Mouse (Mus musculus): Measurements from ENCODE around the gene Apobec3. TPM values are rescaled to one million over a fixed set of nuclear protein-coding genes. Genes with fewer than 3 reads are reported as not detected.
A peak's percentile ranks its signal among the peaks of the same experiment; 100 is the strongest.
"Not testable (repeated sequence)": the region's sequence is repeated elsewhere in the genome, so short reads cannot be mapped to it uniquely, and the experiment has no call there.

Gene Apobec3
- polyA plus RNA-seq, 1 experiment from 2014 or later, result 5.1 TPM

GRCm38 (mm10) chr15:79939020-79939419 lies 47.6 kb downstream of the Apobec3 start:
- H3K27me3 ChIP-seq (ENCODE audit: control insufficient read depth, insufficient read depth, low read length), result no peaks in the 10 kb centered on the region
- no peaks in the 10 kb centered on the region for H3K36me3 ChIP-seq (replicated peaks; ENCODE audit: control insufficient read depth, insufficient read depth)
- ATAC-seq (ENCODE audit: low FRiP score) (no peak), DNase-seq (ENCODE audit: low spot score) (no peak)
- WGBS, result 93% methylated on average over 12 of the region's 12 CpGs
- peaks cover 7% of the 10 kb centered on the region for H3K4me1 ChIP-seq (replicated peaks; ENCODE audit: control insufficient read depth, insufficient read depth, low read length)
- H3K9ac ChIP-seq, result no peak overlapping the region
- no peak overlapping the region for H3K27ac ChIP-seq
- no peaks in the 10 kb centered on the region for H3K9me3 ChIP-seq (ENCODE audit: control insufficient read depth, low read length)
- H3K4me2 ChIP-seq (replicated peaks), result no peak overlapping the region
- H3K4me3 ChIP-seq (replicated peaks; ENCODE audit: low read length), result no peak overlapping the region

- not testable (repeated sequence) for H3K9me3 ChIP-seq (ENCODE audit: control insufficient read depth, low read length); ATAC-seq (ENCODE audit: low FRiP score); H3K27me3 ChIP-seq (ENCODE audit: control insufficient read depth, insufficient read depth, low read length); H3K9ac ChIP-seq; H3K27ac ChIP-seq; H3K4me1 ChIP-seq (replicated peaks; ENCODE audit: control insufficient read depth, insufficient read depth, low read length); H3K36me3 ChIP-seq (replicated peaks; ENCODE audit: control insufficient read depth, insufficient read depth); DNase-seq (ENCODE audit: low spot score); H3K4me2 ChIP-seq (replicated peaks); H3K4me3 ChIP-seq (replicated peaks; ENCODE audit: low read length)
- WGBS, result 87% methylated on average over 5 of the region's 7 CpGs
These were observed 48.0 kb downstream of the Apobec3 start for GRCm38 (mm10) chr15:79939501-79939900.

- WGBS, result 89% methylated on average over 16 of the region's 16 CpGs
- Histone ChIP-seq H3K4me3 (replicated peaks; ENCODE audit: low read length) (no peak overlapping the region), H3K27ac (no peak overlapping the region), H3K27me3 (ENCODE audit: control insufficient read depth, insufficient read depth, low read length) (no peaks in the 10 kb centered on the region), H3K9me3 (ENCODE audit: control insufficient read depth, low read length) (no peaks in the 10 kb centered on the region), H3K9ac (no peak overlapping the region), H3K4me2 (replicated peaks) (no peak overlapping the region), H3K36me3 (replicated peaks; ENCODE audit: control insufficient read depth, insufficient read depth) (no peaks in the 10 kb centered on the region), H3K4me1 (replicated peaks; ENCODE audit: control insufficient read depth, insufficient read depth, low read length) (no peaks in the 10 kb centered on the region)
- DNase-seq (ENCODE audit: low spot score), result no peak
- ATAC-seq (ENCODE audit: low FRiP score), result no peak
These were observed 48.5 kb downstream of the Apobec3 start for GRCm38 (mm10) chr15:79939913-79940312.

DNA sequence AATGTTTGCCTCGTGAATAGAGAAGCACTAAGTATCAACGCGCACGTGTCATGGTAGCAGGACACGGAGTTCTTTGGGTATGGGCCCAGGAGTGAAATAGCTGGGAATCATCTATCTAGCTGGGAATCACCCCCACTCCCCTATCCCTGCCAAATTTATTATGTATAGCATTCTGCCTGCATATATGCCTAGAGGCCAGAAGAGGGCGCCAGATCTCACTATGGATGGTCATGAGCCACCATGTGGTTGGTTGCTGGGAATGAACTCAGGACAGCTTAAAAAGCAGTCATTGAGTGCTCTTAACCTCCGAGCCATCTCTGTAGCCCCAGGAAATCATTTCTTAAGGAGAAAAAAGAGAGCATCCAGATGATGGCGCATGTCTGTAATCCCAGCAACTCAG lies 49.5 kb downstream of the Apobec3 start:
- no peaks in the 10 kb centered on the region for H3K36me3 ChIP-seq (replicated peaks; ENCODE audit: control insufficient read depth, insufficient read depth)
- no peak for ATAC-seq (ENCODE audit: low FRiP score)
- H3K27ac ChIP-seq, result no peak overlapping the region
- no peak overlapping the region for H3K9ac ChIP-seq
- H3K4me2 ChIP-seq (replicated peaks), result no peak overlapping the region
- H3K27me3 ChIP-seq (ENCODE audit: control insufficient read depth, insufficient read depth, low read length), result no peaks in the 10 kb centered on the region
- no peaks in the 10 kb centered on the region for H3K9me3 ChIP-seq (ENCODE audit: control insufficient read depth, low read length)
- 25% methylated on average over 8 of the region's 8 CpGs for WGBS
- no peak overlapping the region for H3K4me3 ChIP-seq (replicated peaks; ENCODE audit: low read length)
- H3K4me1 ChIP-seq (replicated peaks; ENCODE audit: control insufficient read depth, insufficient read depth, low read length), result no peaks in the 10 kb centered on the region
- peak; percentile 65 for DNase-seq (ENCODE audit: low spot score)

DNA sequence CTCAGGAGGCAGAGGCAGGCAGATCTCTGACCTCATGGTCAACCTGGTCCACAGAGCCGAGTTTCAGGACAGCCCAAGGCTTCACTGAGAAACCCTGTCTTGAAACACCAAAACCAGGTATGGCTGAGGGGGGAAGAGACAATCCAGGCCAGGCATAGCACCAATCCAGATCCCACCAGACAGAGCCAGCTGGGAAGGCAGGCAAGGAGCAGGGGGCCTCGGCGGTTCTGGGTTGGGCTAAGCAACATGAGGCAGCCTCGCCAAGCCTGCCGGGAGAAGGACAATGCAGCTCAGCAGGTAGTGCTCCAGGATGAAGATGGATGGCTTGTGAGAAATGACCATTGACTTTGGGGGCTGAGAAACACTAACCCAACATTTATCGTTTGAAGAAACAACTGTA lies 51.1 kb downstream of the Apobec3 start:
- H3K9ac ChIP-seq, result no peak overlapping the region
- no peak overlapping the region for H3K4me2 ChIP-seq (replicated peaks)
- H3K4me1 ChIP-seq (replicated peaks; ENCODE audit: control insufficient read depth, insufficient read depth, low read length), result no peaks in the 10 kb centered on the region
- no peak for DNase-seq (ENCODE audit: low spot score)
- 71% methylated on average over 6 of the region's 6 CpGs for WGBS
- H3K9me3 ChIP-seq (ENCODE audit: control insufficient read depth, low read length), result no peaks in the 10 kb centered on the region
- no peaks in the 10 kb centered on the region for H3K36me3 ChIP-seq (replicated peaks; ENCODE audit: control insufficient read depth, insufficient read depth)
- H3K27ac ChIP-seq, result no peak overlapping the region
- no peak for ATAC-seq (ENCODE audit: low FRiP score)
- H3K27me3 ChIP-seq (ENCODE audit: control insufficient read depth, insufficient read depth, low read length), result no peaks in the 10 kb centered on the region
- no peak overlapping the region for H3K4me3 ChIP-seq (replicated peaks; ENCODE audit: low read length)

GRCm38 (mm10) chr15:79943584-79943983 lies 52.1 kb downstream of the Apobec3 start:
- 88% methylated on average over 3 of the region's 3 CpGs for WGBS

DNA sequence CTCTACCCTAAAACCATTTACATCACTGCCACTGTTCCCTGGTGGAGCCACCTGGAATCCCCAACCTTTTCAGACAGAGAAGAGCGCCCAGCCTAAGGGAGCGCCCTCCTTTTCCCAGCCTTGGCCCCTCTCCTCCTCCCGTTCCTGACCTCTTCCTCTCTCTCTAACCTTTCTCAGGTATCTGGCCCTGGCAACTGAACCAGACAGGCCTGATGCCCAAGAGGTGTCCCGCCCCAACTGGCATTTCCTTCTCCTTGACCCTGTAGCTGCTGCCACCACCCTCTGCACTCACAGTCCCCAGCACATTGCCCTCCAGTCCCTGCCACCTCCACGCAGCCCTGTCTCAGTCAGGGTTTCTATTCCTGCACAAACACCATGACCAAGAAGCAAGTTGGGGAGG lies 53.5 kb downstream of the Apobec3 start:
- no peaks in the 10 kb centered on the region for H3K9me3 ChIP-seq (ENCODE audit: control insufficient read depth, low read length)
- H3K36me3 ChIP-seq (replicated peaks; ENCODE audit: control insufficient read depth, insufficient read depth), result no peaks in the 10 kb centered on the region
- peaks cover 6% of the 10 kb centered on the region for H3K4me1 ChIP-seq (replicated peaks; ENCODE audit: control insufficient read depth, insufficient read depth, low read length)
- H3K27ac ChIP-seq, result no peak overlapping the region
- H3K27me3 ChIP-seq (ENCODE audit: control insufficient read depth, insufficient read depth, low read length), result no peaks in the 10 kb centered on the region
- 83% methylated on average over 5 of the region's 5 CpGs for WGBS
- DNase-seq (ENCODE audit: low spot score) (no peak), ATAC-seq (ENCODE audit: low FRiP score) (no peak)
- H3K9ac ChIP-seq, result no peak overlapping the region
- no peak overlapping the region for H3K4me2 ChIP-seq (replicated peaks)
- H3K4me3 ChIP-seq (replicated peaks; ENCODE audit: low read length), result no peak overlapping the region

More at GRCm38 (mm10) chr15:79943584-79943983, 52.1 kb downstream of the Apobec3 start:
- Histone ChIP-seq H3K4me1 (replicated peaks; ENCODE audit: control insufficient read depth, insufficient read depth, low read length) (no peaks in the 10 kb centered on the region), H3K27ac (no peak overlapping the region), H3K27me3 (ENCODE audit: control insufficient read depth, insufficient read depth, low read length) (no peaks in the 10 kb centered on the region), H3K9ac (no peak overlapping the region), H3K36me3 (replicated peaks; ENCODE audit: control insufficient read depth, insufficient read depth) (no peaks in the 10 kb centered on the region), H3K9me3 (ENCODE audit: control insufficient read depth, low read length) (no peaks in the 10 kb centered on the region), H3K4me2 (replicated peaks) (no peak overlapping the region), H3K4me3 (replicated peaks; ENCODE audit: low read length) (no peak overlapping the region)
- ATAC-seq (ENCODE audit: low FRiP score) (no peak), DNase-seq (ENCODE audit: low spot score) (no peak)

GRCm38 (mm10) chr15:79946022-79946421 lies 54.6 kb downstream of the Apobec3 start:
- Histone ChIP-seq H3K4me1 (replicated peaks; ENCODE audit: control insufficient read depth, insufficient read depth, low read length) (peaks cover 16% of the 10 kb centered on the region), H3K4me2 (replicated peaks) (no peak overlapping the region), H3K4me3 (replicated peaks; ENCODE audit: low read length) (no peak overlapping the region), H3K9ac (no peak overlapping the region), H3K9me3 (ENCODE audit: control insufficient read depth, low read length) (no peaks in the 10 kb centered on the region), H3K27me3 (ENCODE audit: control insufficient read depth, insufficient read depth, low read length) (no peaks in the 10 kb centered on the region), H3K27ac (no peak overlapping the region), H3K36me3 (replicated peaks; ENCODE audit: control insufficient read depth, insufficient read depth) (no peaks in the 10 kb centered on the region)
- DNase-seq (ENCODE audit: low spot score), result peak; percentile 97
- 9% methylated on average over 4 of the region's 4 CpGs for WGBS
- ATAC-seq (ENCODE audit: low FRiP score), result peak; percentile 75

- no peaks in the 10 kb centered on the region for H3K9me3 ChIP-seq (ENCODE audit: control insufficient read depth, low read length)
- no peak overlapping the region for H3K4me3 ChIP-seq (replicated peaks; ENCODE audit: low read length)
- no peak overlapping the region for H3K4me2 ChIP-seq (replicated peaks)
- DNase-seq (ENCODE audit: low spot score), result no peak
- no peak for ATAC-seq (ENCODE audit: low FRiP score)
- H3K27ac ChIP-seq, result no peak overlapping the region
- H3K36me3 ChIP-seq (replicated peaks; ENCODE audit: control insufficient read depth, insufficient read depth), result no peaks in the 10 kb centered on the region
- H3K4me1 ChIP-seq (replicated peaks; ENCODE audit: control insufficient read depth, insufficient read depth, low read length), result peaks cover 20% of the 10 kb centered on the region
- 62% methylated on average over 9 of the region's 9 CpGs for WGBS
- H3K9ac ChIP-seq, result no peak overlapping the region
- H3K27me3 ChIP-seq (ENCODE audit: control insufficient read depth, insufficient read depth, low read length), result no peaks in the 10 kb centered on the region
These were observed 55.3 kb downstream of the Apobec3 start for GRCm38 (mm10) chr15:79946790-79947189.

- Histone ChIP-seq H3K4me1 (replicated peaks; ENCODE audit: control insufficient read depth, insufficient read depth, low read length) (peaks cover 20% of the 10 kb centered on the region), H3K4me2 (replicated peaks) (no peak overlapping the region), H3K9me3 (ENCODE audit: control insufficient read depth, low read length) (no peaks in the 10 kb centered on the region), H3K27ac (no peak overlapping the region), H3K27me3 (ENCODE audit: control insufficient read depth, insufficient read depth, low read length) (no peaks in the 10 kb centered on the region), H3K36me3 (replicated peaks; ENCODE audit: control insufficient read depth, insufficient read depth) (no peaks in the 10 kb centered on the region), H3K9ac (no peak overlapping the region), H3K4me3 (replicated peaks; ENCODE audit: low read length) (no peak overlapping the region)
- WGBS, result 68% methylated on average over 6 of the region's 6 CpGs
- DNase-seq (ENCODE audit: low spot score), result no peak
- no peak for ATAC-seq (ENCODE audit: low FRiP score)
These were observed 56.2 kb downstream of the Apobec3 start for GRCm38 (mm10) chr15:79947681-79948080.

Data from hindbrain, embryonic 14.5 days (tissue).